Mouse (Mus musculus) midbrain, embryonic 15.5 days (tissue): ENCODE data around the gene Rflnb. TPM values are rescaled to one million over a fixed set of nuclear protein-coding genes. Genes with fewer than 3 reads are reported as not detected.
"Not testable (repeated sequence)": the region's sequence is repeated elsewhere in the genome, so short reads cannot be mapped to it uniquely, and the experiment has no call there.

Experiments used
- ATAC-seq: fragments of 200-750 bp; cut with Nextera tagmentation; replicated peaks from 2 replicates; pipeline ENCODE4 v1.8.0; 2017; ENCODE audit warnings: moderate TSS enrichment
- H3K27ac ChIP-seq: fragments of 300-500 bp; sonication (generic); 2 replicates; pipeline ENCODE4 v1.5.1; 2015; ENCODE audit warnings: mild to moderate bottlenecking, inconsistent platforms
- H3K27me3 ChIP-seq: fragments of 300-500 bp; sonication (generic); replicated peaks from 2 replicates; pipeline ENCODE4 v1.6.1; 2015; ENCODE audit warnings: inconsistent platforms
- H3K36me3 ChIP-seq: fragments of 300-500 bp; sonication (generic); replicated peaks from 2 replicates; pipeline ENCODE4 v1.6.1; 2015; ENCODE audit warnings: inconsistent platforms
- H3K4me1 ChIP-seq: fragments of 300-500 bp; sonication (generic); 2 replicates; pipeline ENCODE4 v1.6.1; 2015; ENCODE audit warnings: inconsistent platforms
- H3K4me2 ChIP-seq: fragments of 300-500 bp; sonication (generic); 2 replicates; pipeline ENCODE4 v1.6.1; 2015; ENCODE audit warnings: inconsistent platforms, mild to moderate bottlenecking, moderate library complexity
- H3K4me3 ChIP-seq: fragments of 300-500 bp; sonication (generic); 2 replicates; pipeline ENCODE4 v1.5.1; 2015; ENCODE audit warnings: mild to moderate bottlenecking, inconsistent platforms
- H3K9ac ChIP-seq: fragments of 300-500 bp; sonication (generic); 2 replicates; pipeline ENCODE4 v1.6.1; 2015; ENCODE audit warnings: mild to moderate bottlenecking, inconsistent platforms
- H3K9me3 ChIP-seq: fragments of 300-500 bp; sonication (generic); 2 replicates; pipeline ENCODE4 v1.6.1; 2016; ENCODE audit warnings: inconsistent platforms
- WGBS: fragments of 180-500 bp; shearing (Covaris S2); methylation state at CpG from one replicate; pipeline ENCODE4 v1.1.7; 2015; ENCODE audit warnings: mixed read lengths; 5-methylcytosine and 5-hydroxymethylcytosine counted together
- polyA plus RNA-seq: library from polyadenylated mRNA; unstranded; fragments of >200 nt; fragmentation: Nextera tagmentation; extraction: Ambion mirVana; gene quantifications from 2 replicates; pipeline ENCODE4 v1.2.1, GENCODE M21; 2015

Gene Rflnb
- polyA plus RNA-seq, 1 experiment from 2014 or later: 11.3 TPM

DNA sequence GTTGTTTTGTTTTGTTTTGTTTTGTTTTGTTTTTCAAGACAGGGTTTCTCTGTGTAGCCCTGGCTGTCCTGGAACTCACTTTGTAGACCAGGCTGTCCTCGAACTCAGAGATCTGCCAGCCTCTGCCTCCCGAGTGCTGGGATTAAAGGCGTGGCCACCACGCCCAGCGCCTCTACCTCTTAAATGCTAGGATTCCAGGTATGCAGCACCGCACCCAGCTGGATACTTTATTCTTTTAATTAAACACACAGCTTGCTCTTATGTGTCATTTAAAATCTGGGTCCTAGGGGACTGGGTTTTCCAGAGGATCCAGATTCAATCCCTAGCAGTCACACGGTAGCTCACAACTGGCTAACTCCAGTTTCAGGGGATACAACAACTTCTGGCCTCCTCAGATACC, 23.3 kb downstream of the Rflnb start:
- not testable (repeated sequence) for H3K9me3 ChIP-seq, H3K9ac ChIP-seq, H3K4me2 ChIP-seq, ATAC-seq, H3K4me3 ChIP-seq, H3K27me3 ChIP-seq, H3K36me3 ChIP-seq, H3K4me1 ChIP-seq, H3K27ac ChIP-seq
- 90% methylated on average over 7 of the region's 7 CpGs for WGBS

DNA sequence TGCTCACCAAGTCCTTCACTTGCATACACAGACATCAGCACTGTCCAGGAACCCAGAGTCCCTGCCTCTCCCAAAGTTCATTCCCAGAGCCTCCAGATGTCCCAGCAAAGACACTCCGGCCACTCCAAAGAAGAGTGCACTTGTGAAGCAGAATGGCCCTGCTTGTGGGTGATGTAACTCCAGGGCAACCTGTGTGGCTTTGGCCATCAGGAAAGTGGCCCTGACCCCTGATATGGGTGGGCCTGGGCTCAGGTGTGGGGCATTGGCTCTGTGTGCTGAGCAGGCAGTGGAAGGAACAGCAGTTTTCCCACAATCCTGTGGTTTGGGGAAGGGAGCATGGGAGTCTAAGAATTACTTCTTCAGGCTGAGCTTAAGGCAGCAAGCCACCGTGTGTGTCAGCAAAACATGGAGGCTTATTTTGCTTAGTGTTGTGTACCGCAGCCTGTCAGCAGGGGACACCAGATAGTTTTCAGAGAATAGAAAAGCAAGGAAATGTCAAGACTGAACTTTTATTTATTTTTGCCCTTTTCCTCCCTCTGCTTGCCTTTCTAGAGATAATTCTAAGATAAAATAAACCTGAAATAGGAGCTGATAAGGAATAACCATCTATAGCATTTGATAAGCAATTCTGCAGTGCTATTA, 26.2 kb downstream of the Rflnb start:
- Histone ChIP-seq H3K4me1 (peaks cover 9% of the 10 kb centered on the region), H3K27ac (no peak overlapping the region), H3K4me2 (no peak overlapping the region), H3K9ac (no peak overlapping the region), H3K36me3 (no peaks in the 10 kb centered on the region), H3K27me3 (no peaks in the 10 kb centered on the region), H3K9me3 (no peaks in the 10 kb centered on the region), H3K4me3 (no peak overlapping the region)
- WGBS: 44% methylated on average over 3 of the region's 3 CpGs
- no peak for ATAC-seq

DNA sequence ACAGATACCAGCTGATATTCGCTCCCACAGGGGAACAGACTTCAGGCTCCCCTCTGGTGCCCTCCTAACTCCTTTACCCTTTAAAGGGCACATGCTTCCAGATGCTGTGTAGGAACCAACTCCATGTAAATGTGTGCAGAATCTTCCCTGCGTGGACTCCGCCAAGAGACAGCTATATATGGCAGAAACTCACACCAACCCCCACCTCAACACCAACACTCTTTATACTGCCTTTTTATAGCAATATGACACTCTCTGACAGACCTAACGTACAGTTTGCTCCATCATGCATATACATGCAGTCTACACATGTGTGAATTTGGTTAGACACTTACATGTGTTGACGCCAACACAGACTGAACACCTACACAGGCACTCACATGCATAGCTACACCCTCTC, 26.9 kb downstream of the Rflnb start:
- Histone ChIP-seq H3K4me2 (no peak overlapping the region), H3K4me3 (no peak overlapping the region), H3K27me3 (no peaks in the 10 kb centered on the region), H3K36me3 (no peaks in the 10 kb centered on the region), H3K4me1 (peaks cover 9% of the 10 kb centered on the region), H3K27ac (no peak overlapping the region), H3K9ac (no peak overlapping the region), H3K9me3 (no peaks in the 10 kb centered on the region)
- no peak for ATAC-seq
- 90% methylated on average over 5 of the region's 5 CpGs for WGBS

DNA sequence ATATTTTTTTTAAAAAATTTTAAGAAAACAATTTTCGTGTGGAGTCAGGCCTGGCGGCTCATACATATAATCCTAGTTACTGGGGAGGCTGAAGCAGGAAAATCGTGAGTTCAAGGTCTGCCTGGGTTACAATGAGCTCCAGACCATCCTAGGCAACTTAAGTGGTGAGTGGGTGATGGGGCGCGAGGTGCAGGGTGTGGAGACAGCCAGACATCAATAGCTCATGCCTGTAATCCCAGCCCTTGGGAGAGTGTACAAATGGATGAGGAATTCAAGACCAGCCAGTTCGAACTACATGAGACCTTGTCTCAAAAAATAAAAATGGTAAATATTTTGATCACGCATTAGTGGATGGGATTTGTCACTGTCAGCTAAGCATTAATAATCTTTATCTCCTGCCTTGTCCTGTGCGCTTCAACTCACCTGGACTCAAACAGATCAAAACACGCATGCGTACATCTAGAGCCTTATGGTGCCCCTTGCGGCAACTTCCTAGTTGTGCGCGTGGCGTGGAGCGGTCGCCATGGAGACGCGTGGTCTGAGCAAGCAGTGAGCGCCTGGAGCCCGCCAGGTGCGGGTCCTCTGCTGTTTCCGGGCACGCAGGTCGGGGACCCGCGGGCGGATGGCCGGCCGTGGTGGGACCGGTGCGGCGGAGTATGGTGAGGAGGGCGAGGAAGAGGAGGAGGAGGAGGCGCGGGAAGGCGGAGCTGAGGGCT, 28.0 kb downstream of the Rflnb start, which contains the start of gene 1700016K19Rik:
Gene 1700016K19Rik (plus strand): TSS at position 473 of the 716 bp plus-strand sequence.
- H3K4me2 ChIP-seq: peak within 1 kb of the TSS; percentile 96
- 12% methylated on average over 36 of the region's 36 CpGs for WGBS
- H3K27me3 ChIP-seq: no peaks in the 10 kb centered on the region

DNA sequence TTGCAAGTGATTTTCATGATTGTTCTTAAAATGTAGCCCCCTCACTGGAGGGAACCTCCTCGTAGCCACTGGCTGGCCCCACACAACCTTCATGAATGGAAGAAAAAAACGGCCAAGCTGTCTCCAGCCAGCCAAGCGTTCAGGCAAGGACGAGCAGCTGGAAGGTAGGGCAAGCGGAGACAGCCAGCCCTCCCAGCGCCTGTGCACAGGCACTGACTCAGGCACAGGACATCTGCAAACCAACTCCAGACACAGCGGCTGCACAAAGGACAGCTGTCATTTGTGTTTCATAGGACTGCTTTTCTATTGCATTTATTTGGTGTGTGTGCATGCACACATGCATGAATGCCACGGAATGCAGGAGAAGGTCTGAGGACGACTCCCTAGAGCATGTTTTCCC, 33.2 kb downstream of the Rflnb start:
- Histone ChIP-seq H3K4me2 (no peak overlapping the region), H3K27ac (no peak overlapping the region), H3K27me3 (no peaks in the 10 kb centered on the region), H3K36me3 (no peaks in the 10 kb centered on the region), H3K9me3 (no peaks in the 10 kb centered on the region), H3K4me1 (peaks cover under 1% of the 10 kb centered on the region; the same call in 1 of the 2 replicates), H3K9ac (no peak overlapping the region), H3K4me3 (no peak overlapping the region)
- no peak for ATAC-seq
- WGBS: 47% methylated on average over 9 of the region's 9 CpGs

More for the DNA sequence above, 28.0 kb downstream of the Rflnb start, which contains the start of gene 1700016K19Rik:
- peak; percentile 93 for ATAC-seq
- Histone ChIP-seq H3K4me3 (peak within 1 kb of the TSS; percentile 65), H3K9ac (peak within 1 kb of the TSS; percentile 53), H3K4me1 (peaks cover 9% of the 10 kb centered on the region), H3K27ac (no peak within 1 kb of the TSS), H3K9me3 (no peaks in the 10 kb centered on the region), H3K36me3 (no peaks in the 10 kb centered on the region)

DNA sequence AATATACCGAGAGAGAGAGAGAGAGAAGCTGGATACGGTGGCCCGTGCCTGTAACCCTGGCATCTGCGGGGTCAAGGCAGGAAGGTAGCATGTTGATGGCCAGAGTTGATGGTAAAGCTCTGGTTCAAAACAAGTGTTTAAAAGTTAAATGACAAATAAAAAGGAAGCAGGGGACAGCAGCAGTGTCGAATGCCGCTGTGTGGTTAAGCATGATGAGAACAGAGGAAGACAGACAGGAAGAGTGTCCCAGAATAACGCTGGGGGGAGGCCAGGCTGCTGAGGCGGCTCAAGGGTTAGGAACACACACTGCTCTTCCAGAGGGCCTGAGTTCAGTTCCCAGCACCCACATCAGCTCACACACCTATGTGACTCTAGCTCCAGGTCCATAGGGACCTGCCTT, 35.1 kb downstream of the Rflnb start:
- Histone ChIP-seq H3K4me1 (no peaks in the 10 kb centered on the region), H3K4me3 (no peak overlapping the region), H3K9ac (no peak overlapping the region), H3K27me3 (no peaks in the 10 kb centered on the region), H3K27ac (no peak overlapping the region), H3K36me3 (no peaks in the 10 kb centered on the region), H3K4me2 (no peak overlapping the region), H3K9me3 (no peaks in the 10 kb centered on the region)
- no peak for ATAC-seq
- WGBS: 92% methylated on average over 8 of the region's 8 CpGs

DNA sequence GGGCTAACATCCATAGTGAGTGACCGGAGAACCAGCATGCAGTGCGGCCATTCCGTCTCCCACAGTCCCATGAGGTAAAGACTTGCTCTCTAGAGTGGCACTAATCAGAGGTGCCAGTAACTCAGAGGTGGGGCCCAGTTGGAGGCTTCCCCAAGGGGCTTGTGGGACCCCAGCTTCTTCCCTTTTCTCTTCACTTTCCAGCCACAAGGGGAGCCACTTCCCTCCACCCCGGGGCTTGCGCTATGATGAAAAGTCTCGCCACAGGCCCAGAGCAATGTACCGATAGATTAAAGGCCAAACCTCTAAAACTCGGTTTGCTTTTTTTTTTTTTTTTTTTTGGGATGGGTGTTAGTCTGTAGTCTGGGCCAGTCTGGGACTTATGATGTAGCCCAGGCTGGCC, 35.7 kb downstream of the Rflnb start:
- H3K4me1 ChIP-seq: no peaks in the 10 kb centered on the region
- no peak overlapping the region for H3K9ac ChIP-seq
- H3K4me3 ChIP-seq: no peak overlapping the region
- 91% methylated on average over 8 of the region's 8 CpGs for WGBS
- no peaks in the 10 kb centered on the region for H3K36me3 ChIP-seq
- no peak overlapping the region for H3K27ac ChIP-seq
- no peak for ATAC-seq
- no peaks in the 10 kb centered on the region for H3K27me3 ChIP-seq
- no peak overlapping the region for H3K4me2 ChIP-seq
- H3K9me3 ChIP-seq: no peaks in the 10 kb centered on the region

DNA sequence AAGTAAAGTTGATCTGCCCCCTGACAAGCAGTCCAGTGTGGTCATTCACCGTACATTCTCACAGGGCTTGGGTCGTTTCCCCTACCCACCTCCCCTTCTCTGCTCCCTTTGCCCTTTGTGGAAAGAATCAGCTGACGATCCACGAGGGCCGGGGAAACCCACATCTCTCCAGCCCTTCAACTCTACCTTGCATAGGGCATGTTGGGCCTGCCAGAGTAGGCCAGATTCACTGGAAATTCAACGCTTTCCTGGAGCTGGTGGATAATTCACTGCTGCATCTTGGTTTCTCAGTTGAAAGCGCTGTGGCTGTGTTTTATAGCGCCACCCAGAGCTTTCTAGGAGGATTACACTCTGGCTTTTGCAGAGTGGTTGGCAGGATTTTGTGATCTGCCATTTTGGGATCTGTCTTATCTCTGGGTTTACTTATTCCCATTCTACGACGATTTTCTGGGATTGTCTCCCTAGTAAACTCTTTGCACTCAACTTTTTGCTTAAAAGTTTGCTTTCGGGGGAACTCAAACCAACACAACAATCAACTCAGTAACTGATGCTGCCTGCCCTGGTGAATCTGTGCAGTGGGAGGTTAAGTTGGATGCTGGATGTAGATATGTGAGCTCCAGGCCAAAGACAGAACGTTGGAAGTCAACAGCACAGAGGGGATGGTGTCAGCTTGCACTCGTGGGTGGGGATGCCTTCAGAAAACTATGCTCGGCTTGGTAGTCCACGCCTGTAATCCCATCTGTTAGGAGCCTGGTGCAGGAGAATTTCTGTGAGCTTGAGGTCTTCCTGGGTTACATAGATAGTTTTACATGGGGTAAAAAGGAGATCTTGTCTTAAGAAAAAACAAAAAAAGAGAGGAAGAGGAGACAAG, 36.4 kb downstream of the Rflnb start:
- Histone ChIP-seq H3K9me3 (no peaks in the 10 kb centered on the region), H3K27ac (no peak overlapping the region), H3K36me3 (no peaks in the 10 kb centered on the region), H3K4me2 (no peak overlapping the region), H3K27me3 (no peaks in the 10 kb centered on the region), H3K4me3 (no peak overlapping the region), H3K9ac (no peak overlapping the region), H3K4me1 (no peaks in the 10 kb centered on the region)
- 81% methylated on average over 15 of the region's 15 CpGs for WGBS
- ATAC-seq: no peak

DNA sequence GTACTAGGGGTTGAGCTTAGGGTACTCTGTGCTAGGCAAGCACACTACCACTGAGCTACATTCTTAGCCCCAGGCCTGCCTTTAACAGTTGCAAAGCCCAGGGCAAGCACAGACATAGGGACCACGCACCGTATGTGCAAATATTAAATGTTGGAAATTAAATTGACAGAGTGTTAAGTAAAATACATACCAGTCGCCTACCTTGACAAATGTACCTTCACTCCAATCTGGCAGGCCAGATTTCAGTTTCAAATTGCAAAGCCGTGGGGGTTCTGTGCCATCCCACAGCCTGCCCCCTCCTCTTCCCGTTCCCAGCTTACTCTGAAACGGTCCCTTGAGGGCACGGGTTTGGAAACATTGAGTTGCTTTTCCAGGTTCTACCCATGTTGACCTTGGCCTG, 41.6 kb downstream of the Rflnb start:
- no peaks in the 10 kb centered on the region for H3K36me3 ChIP-seq
- no peak for ATAC-seq
- 80% methylated on average over 7 of the region's 7 CpGs for WGBS
- H3K27ac ChIP-seq: no peak overlapping the region
- H3K4me3 ChIP-seq: no peak overlapping the region
- H3K9ac ChIP-seq: no peak overlapping the region
- H3K4me2 ChIP-seq: no peak overlapping the region
- no peaks in the 10 kb centered on the region for H3K4me1 ChIP-seq
- H3K9me3 ChIP-seq: no peaks in the 10 kb centered on the region
- no peaks in the 10 kb centered on the region for H3K27me3 ChIP-seq

DNA sequence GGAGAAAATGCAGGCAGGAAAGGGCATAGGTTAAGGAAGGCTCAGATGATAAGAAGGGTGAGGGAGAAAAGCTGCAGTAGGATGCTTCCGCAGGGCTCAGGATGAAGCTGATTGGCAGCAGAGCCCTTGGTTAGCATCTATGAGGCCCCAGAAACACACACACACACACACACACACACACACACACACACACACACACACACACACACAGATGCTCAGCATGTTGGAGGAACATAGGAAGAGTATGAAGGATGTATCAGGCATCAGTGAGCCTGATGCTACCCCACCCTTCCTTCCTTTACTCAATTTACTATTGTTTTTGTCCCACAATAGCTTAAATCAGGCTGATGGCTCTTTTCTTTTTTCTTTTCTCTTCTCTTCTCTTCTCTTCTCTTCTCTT, 43.0 kb downstream of the Rflnb start:
- Histone ChIP-seq H3K36me3 (no peaks in the 10 kb centered on the region), H3K9ac (no peak overlapping the region), H3K4me1 (no peaks in the 10 kb centered on the region), H3K27ac (no peak overlapping the region), H3K4me2 (no peak overlapping the region), H3K4me3 (no peak overlapping the region), H3K9me3 (no peaks in the 10 kb centered on the region), H3K27me3 (no peaks in the 10 kb centered on the region)
- no peak for ATAC-seq
- WGBS: 80% methylated on average over 1 of the region's 1 CpGs

DNA sequence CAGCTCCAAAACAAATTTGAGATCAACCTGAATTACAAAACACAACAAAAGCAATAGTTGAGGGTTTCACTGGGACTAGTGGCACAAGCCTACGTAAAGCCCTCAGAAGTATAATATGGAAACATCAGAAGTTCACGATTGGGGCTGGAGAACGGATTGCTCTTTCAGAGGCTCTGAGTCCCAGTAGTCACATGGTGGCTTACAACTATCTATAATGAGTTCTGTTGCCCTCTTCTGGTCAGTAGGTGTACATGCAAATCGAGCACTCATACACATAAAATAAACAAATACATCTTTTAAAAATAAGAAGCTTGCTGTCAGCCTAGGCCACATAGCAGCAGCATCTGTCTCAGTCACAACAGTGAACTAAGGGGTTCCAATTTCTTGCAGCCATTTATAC, 44.4 kb downstream of the Rflnb start:
- WGBS: 70% methylated on average over 4 of the region's 4 CpGs
- Histone ChIP-seq H3K36me3 (no peaks in the 10 kb centered on the region), H3K4me2 (no peak overlapping the region), H3K27me3 (no peaks in the 10 kb centered on the region), H3K9ac (no peak overlapping the region), H3K4me1 (no peaks in the 10 kb centered on the region), H3K27ac (no peak overlapping the region), H3K9me3 (no peaks in the 10 kb centered on the region), H3K4me3 (no peak overlapping the region)
- no peak for ATAC-seq

DNA sequence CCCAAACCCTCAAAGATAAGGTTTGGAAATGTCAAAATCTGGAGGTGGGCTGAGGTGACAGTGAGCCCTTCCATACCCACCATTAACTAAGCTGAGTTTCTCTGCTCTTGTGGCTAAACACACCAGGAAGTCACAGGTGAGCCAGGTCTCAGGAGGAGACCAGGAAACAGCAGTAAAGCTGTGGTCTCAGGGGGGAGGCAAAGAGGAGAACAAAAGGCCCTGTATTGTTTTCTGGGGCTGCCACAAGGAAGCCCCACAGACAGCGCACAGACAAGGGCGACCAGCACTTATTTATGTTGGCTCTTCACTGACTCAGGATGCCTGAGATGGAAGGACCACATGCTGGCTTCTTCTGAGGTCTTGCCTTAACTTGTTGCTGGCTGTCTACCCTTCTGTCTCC, 47.2 kb downstream of the Rflnb start:
- no peak overlapping the region for H3K4me2 ChIP-seq
- H3K27ac ChIP-seq: no peak overlapping the region
- WGBS: 46% methylated on average over 2 of the region's 2 CpGs
- H3K4me3 ChIP-seq: no peak overlapping the region
- H3K36me3 ChIP-seq: no peaks in the 10 kb centered on the region
- no peak overlapping the region for H3K9ac ChIP-seq
- H3K9me3 ChIP-seq: no peaks in the 10 kb centered on the region
- no peak for ATAC-seq
- no peaks in the 10 kb centered on the region for H3K4me1 ChIP-seq
- H3K27me3 ChIP-seq: no peaks in the 10 kb centered on the region
